Mouse (Mus musculus) naive thymus-derived CD4-positive, alpha-beta T cell, adult 5 months (primary cell): Measurements from ENCODE around the gene Lbp. TPM values are rescaled to one million over a fixed set of nuclear protein-coding genes. Genes with fewer than 3 reads are reported as not detected.

Source experiments
- polyA plus RNA-seq: library from polyadenylated mRNA; unstranded; fragments of 100-300 nt; shearing (Covaris generic); gene quantifications from one replicate; pipeline ENCODE4 v1.2.1, GENCODE M21; 2017

Gene Lbp
- 3.7 TPM for polyA plus RNA-seq

GRCm38 (mm10) chr2:158305948-158306695, at the start of gene Lbp:
Gene Lbp, plus strand, starts transcription at chr2:158306493.

GRCm38 (mm10) chr2:158258005-158258418, 48.3 kb upstream of the Lbp start, which contains the start of gene Bpi:
Gene Bpi, plus strand, starts transcription at chr2:158258094.

GRCm38 (mm10) chr2:158375443-158376122, 69.3 kb downstream of the Lbp start, which contains the start of gene Snhg11:
Gene Snhg11, plus strand, starts transcription at chr2:158375638.

Other genes with a start within 250 kb of the Lbp start
- gene Tgm2, start 160.1 kb upstream of the Lbp start, polyA plus RNA-seq, result 0.36 TPM
- not detected for gene D630003M21Rik, start 77.3 kb upstream of the Lbp start, polyA plus RNA-seq
- gene Bpi, start 48.4 kb upstream of the Lbp start, polyA plus RNA-seq, result not detected
- gene Snhg11, start 69.1 kb downstream of the Lbp start, polyA plus RNA-seq, result 0.07 TPM
- gene Ralgapb, start 103.4 kb downstream of the Lbp start, polyA plus RNA-seq, result 47.3 TPM
- not detected for gene Adig, start 196.1 kb downstream of the Lbp start, polyA plus RNA-seq
- not detected for gene Arhgap40, start 206.3 kb downstream of the Lbp start, polyA plus RNA-seq